Comparison of ENCODE assay signal across 9 mouse cellular contexts in the genomic region with DNA sequence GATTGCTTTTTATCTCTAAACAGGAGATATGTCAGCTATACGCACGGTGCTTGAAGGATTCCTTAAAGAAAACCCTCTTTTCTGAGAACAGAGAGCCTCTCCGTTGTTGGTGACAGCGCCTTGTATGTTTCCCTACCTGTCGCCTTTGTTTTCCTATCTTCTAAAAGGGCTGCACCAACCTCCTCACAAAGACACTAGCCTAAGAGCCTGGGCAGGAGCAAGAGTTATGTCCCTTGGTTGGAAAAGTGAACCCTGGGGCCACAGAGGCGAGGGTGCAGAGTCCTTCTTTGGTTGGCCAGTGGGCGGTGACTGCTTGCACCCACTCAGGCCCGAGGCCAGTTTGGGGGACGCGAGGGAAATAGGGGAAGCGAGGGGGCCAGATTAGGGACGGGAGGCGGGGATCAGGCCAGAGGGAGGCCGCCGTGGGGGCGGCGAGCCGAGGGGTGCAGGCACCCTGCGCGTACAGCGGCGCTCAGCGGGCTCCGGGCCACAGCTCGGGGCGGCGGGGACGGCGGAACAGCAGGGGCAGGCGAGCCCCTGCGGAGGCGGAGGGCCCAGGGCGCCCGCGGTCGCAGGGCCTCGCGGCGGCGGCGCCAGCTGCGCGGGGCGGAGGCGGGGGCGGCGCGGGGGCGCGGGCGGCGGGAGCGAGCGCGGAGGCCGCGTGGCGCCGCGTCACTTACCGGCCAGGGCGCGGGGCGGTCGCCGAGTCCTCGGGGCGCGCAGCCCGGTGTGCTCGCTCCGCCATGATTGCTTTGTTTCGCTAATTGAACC. TPM values are rescaled to one million over a fixed set of nuclear protein-coding genes. Genes with fewer than 3 reads are reported as not detected.
A peak's percentile ranks its signal among the peaks of the same experiment; 100 is the strongest.
DNase-seq lines count a peak whose midpoint lies in the region; ATAC-seq lines count a peak whose summit lies in the region.
"Had no signal": no experiment of that assay in that cellular context is flagged by ENCODE, and none has a peak within 500 bp of the region (broad histone marks: within the 10 kb centered on the region; RNA-seq: fewer than 3 reads in every experiment).

No protein-coding gene starts in this region.

- no peaks in the 10 kb centered on the region for H3K27me3 ChIP-seq in embryonic facial prominence, embryonic 15.5 days
- H3K27me3 ChIP-seq in heart, embryonic 12.5 days (replicated peaks), result no peaks in the 10 kb centered on the region
- H3K27me3 ChIP-seq in kidney, embryonic 16.5 days (ENCODE audit: insufficient read depth, low read length), result no peaks in the 10 kb centered on the region
- peaks cover 11% of the 10 kb centered on the region for H3K27me3 ChIP-seq in liver, embryonic 12.5 days (replicated peaks)
- H3K27me3 ChIP-seq in stomach, embryonic 16.5 days (ENCODE audit: control insufficient read depth, insufficient read depth, low read length), result no peaks in the 10 kb centered on the region

- no peaks in the 10 kb centered on the region for H3K9me3 ChIP-seq in embryonic facial prominence, embryonic 15.5 days (replicated peaks)
- no peaks in the 10 kb centered on the region for H3K9me3 ChIP-seq in heart, embryonic 12.5 days (replicated peaks)
- no peaks in the 10 kb centered on the region for H3K9me3 ChIP-seq in kidney, embryonic 16.5 days (ENCODE audit: low read length)
- H3K9me3 ChIP-seq in liver, embryonic 12.5 days (replicated peaks), result no peaks in the 10 kb centered on the region
- H3K9me3 ChIP-seq in stomach, embryonic 16.5 days (replicated peaks; ENCODE audit: control insufficient read depth, low read length), result no peaks in the 10 kb centered on the region

- peak overlapping the region; percentile 84 for H3K9ac ChIP-seq in embryonic facial prominence, embryonic 15.5 days
- peak overlapping the region; percentile 83 for H3K9ac ChIP-seq in heart, embryonic 12.5 days
- peak overlapping the region; percentile 90 for H3K9ac ChIP-seq in kidney, embryonic 16.5 days (replicated peaks; ENCODE audit: low read length)
- H3K9ac ChIP-seq in liver, embryonic 12.5 days, result peak overlapping the region; percentile 68
- H3K9ac ChIP-seq in stomach, embryonic 16.5 days (ENCODE audit: low read length), result peak overlapping the region; percentile 96

- H3K4me3 ChIP-seq in embryonic facial prominence, embryonic 15.5 days (replicated peaks), result peak overlapping the region; percentile 70
- peak overlapping the region; percentile 63 for H3K4me3 ChIP-seq in heart, embryonic 12.5 days
- peak overlapping the region; percentile 68 for H3K4me3 ChIP-seq in kidney, embryonic 16.5 days (ENCODE audit: low read length)
- peak overlapping the region; percentile 60 for H3K4me3 ChIP-seq in liver, embryonic 12.5 days
- peak overlapping the region; percentile 80 for H3K4me3 ChIP-seq in stomach, embryonic 16.5 days (replicated peaks; ENCODE audit: low read length)

- ATAC-seq in embryonic facial prominence, embryonic 15.5 days (ENCODE audit: insufficient number of reproducible peaks, low FRiP score, low TSS enrichment, low read depth), result peak; percentile 93
- ATAC-seq in heart, embryonic 12.5 days (ENCODE audit: insufficient number of reproducible peaks, low FRiP score), result peak; percentile 90
- peak; percentile 98 for ATAC-seq in kidney, embryonic 16.5 days (ENCODE audit: low FRiP score, low TSS enrichment)
- peak; percentile 84 for ATAC-seq in liver, embryonic 12.5 days
- ATAC-seq in stomach, embryonic 16.5 days (ENCODE audit: insufficient read depth, low FRiP score), result peak; percentile 95

- peak overlapping the region; percentile 93 for H3K27ac ChIP-seq in embryonic facial prominence, embryonic 15.5 days (replicated peaks)
- peak overlapping the region; percentile 91 for H3K27ac ChIP-seq in heart, embryonic 12.5 days (ENCODE audit: poor library complexity, severe bottlenecking)
- peak overlapping the region; percentile 93 for H3K27ac ChIP-seq in kidney, embryonic 16.5 days (ENCODE audit: low read length)
- H3K27ac ChIP-seq in liver, embryonic 12.5 days, result peak overlapping the region; percentile 77
- peak overlapping the region; percentile 96 for H3K27ac ChIP-seq in stomach, embryonic 16.5 days (ENCODE audit: low read length)

- H3K4me2 ChIP-seq in embryonic facial prominence, embryonic 15.5 days (replicated peaks), result peak overlapping the region; percentile 69
- peak overlapping the region; percentile 69 for H3K4me2 ChIP-seq in heart, embryonic 12.5 days
- peak overlapping the region; percentile 62 for H3K4me2 ChIP-seq in kidney, embryonic 16.5 days (replicated peaks; ENCODE audit: low read depth, low read length)
- peak overlapping the region; percentile 77 for H3K4me2 ChIP-seq in liver, embryonic 12.5 days
- H3K4me2 ChIP-seq in stomach, embryonic 16.5 days (ENCODE audit: low read depth, low read length), result peak overlapping the region; percentile 83

- no peaks in the 10 kb centered on the region for H3K36me3 ChIP-seq in embryonic facial prominence, embryonic 15.5 days
- no peaks in the 10 kb centered on the region for H3K36me3 ChIP-seq in heart, embryonic 12.5 days
- no peaks in the 10 kb centered on the region for H3K36me3 ChIP-seq in kidney, embryonic 16.5 days (ENCODE audit: insufficient read depth, low read length)
- no peaks in the 10 kb centered on the region for H3K36me3 ChIP-seq in liver, embryonic 12.5 days
- no peaks in the 10 kb centered on the region for H3K36me3 ChIP-seq in stomach, embryonic 16.5 days (ENCODE audit: control insufficient read depth, insufficient read depth, low read length)

- 1% methylated on average over 46 of the region's 73 CpGs for WGBS in embryonic facial prominence, embryonic 15.5 days
- WGBS in heart, embryonic 12.5 days, result 3% methylated on average over 47 of the region's 73 CpGs
- 1% methylated on average over 27 of the region's 73 CpGs for WGBS in kidney, embryonic 16.5 days
- 1% methylated on average over 46 of the region's 73 CpGs for WGBS in liver, embryonic 12.5 days (ENCODE audit: insufficient replicate concordance)
- 1% methylated on average over 45 of the region's 73 CpGs for WGBS in stomach, embryonic 16.5 days

- 0 out of 2 replicates have a peak, but pooled peaks cover 5% of the 10 kb centered on the region for H3K4me1 ChIP-seq in embryonic facial prominence, embryonic 15.5 days
- H3K4me1 ChIP-seq in heart, embryonic 12.5 days (replicated peaks), result no peaks in the 10 kb centered on the region
- 0 out of 2 replicates have a peak, but pooled peaks cover 2% of the 10 kb centered on the region for H3K4me1 ChIP-seq in kidney, embryonic 16.5 days (ENCODE audit: insufficient read depth, low read length)
- H3K4me1 ChIP-seq in liver, embryonic 12.5 days, result no peaks in the 10 kb centered on the region
- no peaks in the 10 kb centered on the region for H3K4me1 ChIP-seq in stomach, embryonic 16.5 days (ENCODE audit: control insufficient read depth, insufficient read depth, low read length)

- DNase-seq in urinary bladder, adult 18-20 months (ENCODE audit: low spot score in 2 of 2), result peak; percentile 30 to 65
- DNase-seq in urinary bladder, postnatal 10 days (ENCODE audit: low spot score), result no peak
- peak; percentile 79 for DNase-seq in neural tube, embryonic 10.5 days (ENCODE audit: extremely low spot score, low spot score)

RNA-seq across cellular contexts. Expression of a gene that starts 0.6 kb away (rescaled TPM):
- 3.8 and 5.4 TPM in 2 replicates for polyA plus RNA-seq in embryonic facial prominence, embryonic 15.5 days (2015; fragmentation: Nextera tagmentation; extraction: Ambion mirVana)
- 1.1 and 1.4 TPM in 2 replicates for polyA plus RNA-seq in heart, embryonic 12.5 days (2016; fragmentation: Nextera tagmentation; extraction: Ambion mirVana)
- 2.4 and 3.0 TPM in 2 replicates for polyA plus RNA-seq in kidney, embryonic 16.5 days (2015; fragmentation: Nextera tagmentation; extraction: Ambion mirVana)
- polyA plus RNA-seq in liver, embryonic 12.5 days (2016; fragmentation: Nextera tagmentation; extraction: Ambion mirVana), result 0.42 and 0.45 TPM in 2 replicates
- 1.9 and 2.9 TPM in 2 replicates for polyA plus RNA-seq in stomach, embryonic 16.5 days (2015; fragmentation: Nextera tagmentation; extraction: Ambion mirVana)
- polyA plus RNA-seq: C2C12 had no signal
